Mouse (Mus musculus): ENCODE results near the gene Immp2l. TPM values are rescaled to one million over a fixed set of nuclear protein-coding genes. Genes with fewer than 3 reads are reported as not detected.

The Immp2l gene
- total and polyA plus RNA-seq, 2 experiments from 2014 or later, result 9.4 to 16.6 TPM

DNA sequence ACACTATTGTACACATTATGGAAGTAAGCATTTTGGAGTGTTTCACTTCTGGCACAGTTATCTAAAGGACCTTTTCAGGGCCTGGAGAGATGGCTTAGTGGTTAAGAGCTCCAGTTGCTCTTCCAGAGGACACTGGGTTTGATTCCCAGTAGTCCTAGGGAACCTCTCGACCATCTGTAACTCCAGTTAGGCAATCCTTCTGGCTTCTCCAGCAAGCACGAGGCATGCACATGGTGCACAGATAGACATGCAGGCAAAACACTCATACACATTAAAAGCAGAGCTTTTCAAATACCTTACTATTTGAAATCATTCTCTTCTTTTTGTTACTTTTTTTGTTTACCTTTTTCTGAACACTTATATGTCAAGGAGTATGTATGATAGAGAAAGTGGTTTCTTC lies 66.9 kb downstream of the Immp2l start:
- no peaks in the 10 kb centered on the region for H3K27me3 ChIP-seq (ENCODE audit: insufficient read depth, low read length)
- WGBS, result 87% methylated on average over 2 of the region's 2 CpGs
- no peak overlapping the region for H3K27ac ChIP-seq (ENCODE audit: low read depth, low read length)
- H3K4me2 ChIP-seq (ENCODE audit: low read depth, low read length, poor library complexity, severe bottlenecking), result no peak overlapping the region
- no peaks in the 10 kb centered on the region for H3K9me3 ChIP-seq (ENCODE audit: low read length)
- no peak overlapping the region for H3K4me3 ChIP-seq (ENCODE audit: low read depth, low read length)
- no peak for TF ChIP-seq CTCF (IDR thresholded peaks at IDR 0.05)
- H3K36me3 ChIP-seq (ENCODE audit: insufficient read depth, low read length), result no peaks in the 10 kb centered on the region
- ATAC-seq (ENCODE audit: low FRiP score) (no peak), DNase-seq (ENCODE audit: low spot score) (no peak)
- H3K9ac ChIP-seq (replicated peaks; ENCODE audit: low read length, poor library complexity, severe bottlenecking), result no peak overlapping the region
- no peaks in the 10 kb centered on the region for H3K4me1 ChIP-seq (ENCODE audit: insufficient read depth, low read length)

DNA sequence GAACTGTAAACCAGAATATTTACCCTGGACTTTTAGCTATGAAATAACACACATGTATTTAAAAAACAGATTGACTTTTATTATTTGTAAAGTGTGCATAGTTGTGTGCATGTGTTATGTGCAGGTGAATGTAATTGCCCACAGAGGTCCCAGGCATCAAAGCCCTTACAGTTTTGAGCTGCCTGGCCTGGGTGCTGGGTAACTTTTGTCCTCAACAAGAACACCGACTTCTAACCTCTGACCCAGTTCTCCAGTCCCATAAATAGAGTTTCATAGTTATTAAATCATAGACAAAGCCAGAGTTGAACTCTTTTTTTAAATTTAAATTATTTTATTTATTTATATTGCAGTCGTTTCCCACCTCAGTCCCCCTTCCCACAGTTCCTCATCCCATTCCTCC lies 67.4 kb downstream of the Immp2l start:
- H3K27me3 ChIP-seq (ENCODE audit: insufficient read depth, low read length), result no peaks in the 10 kb centered on the region
- no peak overlapping the region for H3K4me2 ChIP-seq (ENCODE audit: low read depth, low read length, poor library complexity, severe bottlenecking)
- H3K36me3 ChIP-seq (ENCODE audit: insufficient read depth, low read length), result no peaks in the 10 kb centered on the region
- 74% methylated on average over 2 of the region's 2 CpGs for WGBS
- no peak overlapping the region for H3K27ac ChIP-seq (ENCODE audit: low read depth, low read length)
- TF ChIP-seq CTCF (IDR thresholded peaks at IDR 0.05), result no peak
- no peak overlapping the region for H3K4me3 ChIP-seq (ENCODE audit: low read depth, low read length)
- DNase-seq (ENCODE audit: low spot score) (no peak), ATAC-seq (ENCODE audit: low FRiP score) (no peak)
- no peaks in the 10 kb centered on the region for H3K4me1 ChIP-seq (ENCODE audit: insufficient read depth, low read length)
- no peak overlapping the region for H3K9ac ChIP-seq (replicated peaks; ENCODE audit: low read length, poor library complexity, severe bottlenecking)
- H3K9me3 ChIP-seq (ENCODE audit: low read length), result no peaks in the 10 kb centered on the region

DNA sequence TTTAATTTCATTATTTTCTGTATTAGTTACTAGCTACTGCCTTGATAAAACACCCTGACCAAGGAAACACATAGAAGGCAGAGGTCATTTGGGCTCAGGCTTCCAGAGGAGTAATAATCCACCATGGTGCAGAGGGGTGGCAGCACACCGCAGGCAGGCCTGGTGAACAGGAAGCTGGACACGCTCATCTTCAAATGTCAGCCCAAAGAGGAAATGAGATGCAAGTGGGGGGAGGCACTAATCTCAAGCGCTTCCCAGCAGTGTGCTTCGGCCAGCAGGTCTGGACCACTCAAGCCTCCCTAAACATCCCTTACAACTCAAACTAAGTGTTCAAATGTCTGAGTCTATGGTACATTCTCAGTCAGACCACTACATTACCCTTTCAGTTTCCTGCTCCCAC lies 72.2 kb downstream of the Immp2l start:
- Histone ChIP-seq H3K9me3 (ENCODE audit: low read length) (no peaks in the 10 kb centered on the region), H3K9ac (replicated peaks; ENCODE audit: low read length, poor library complexity, severe bottlenecking) (no peak overlapping the region), H3K27me3 (ENCODE audit: insufficient read depth, low read length) (no peaks in the 10 kb centered on the region), H3K4me1 (ENCODE audit: insufficient read depth, low read length) (no peaks in the 10 kb centered on the region), H3K27ac (ENCODE audit: low read depth, low read length) (no peak overlapping the region), H3K4me3 (ENCODE audit: low read depth, low read length) (no peak overlapping the region), H3K36me3 (ENCODE audit: insufficient read depth, low read length) (no peaks in the 10 kb centered on the region), H3K4me2 (ENCODE audit: low read depth, low read length, poor library complexity, severe bottlenecking) (no peak overlapping the region)
- no peak for ATAC-seq (ENCODE audit: low FRiP score)
- TF ChIP-seq CTCF (IDR thresholded peaks at IDR 0.05), result no peak
- DNase-seq (ENCODE audit: low spot score), result no peak
- WGBS, result 37% methylated on average over 4 of the region's 4 CpGs

DNA sequence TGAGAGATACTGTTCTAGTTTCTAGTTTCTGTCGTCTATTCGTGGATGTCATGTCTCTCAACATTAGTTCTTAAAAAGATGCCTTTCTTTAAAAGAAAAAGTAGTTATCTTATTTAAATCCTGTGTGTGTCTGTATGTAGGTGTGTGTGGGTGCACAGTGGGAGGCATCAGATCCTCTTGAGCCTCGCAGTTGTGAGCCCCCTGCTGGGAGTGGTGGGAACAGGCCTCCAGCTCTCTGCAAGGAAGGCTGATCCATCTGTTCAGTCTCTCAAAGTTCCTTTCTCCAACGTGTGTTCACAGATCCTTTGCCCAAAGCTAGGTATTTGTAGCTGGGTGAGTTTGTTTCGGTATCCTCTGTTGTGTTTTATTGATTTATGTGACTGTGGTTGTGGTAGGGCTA lies 73.5 kb downstream of the Immp2l start:
- TF ChIP-seq CTCF (IDR thresholded peaks at IDR 0.05), result peak; percentile 50

DNA sequence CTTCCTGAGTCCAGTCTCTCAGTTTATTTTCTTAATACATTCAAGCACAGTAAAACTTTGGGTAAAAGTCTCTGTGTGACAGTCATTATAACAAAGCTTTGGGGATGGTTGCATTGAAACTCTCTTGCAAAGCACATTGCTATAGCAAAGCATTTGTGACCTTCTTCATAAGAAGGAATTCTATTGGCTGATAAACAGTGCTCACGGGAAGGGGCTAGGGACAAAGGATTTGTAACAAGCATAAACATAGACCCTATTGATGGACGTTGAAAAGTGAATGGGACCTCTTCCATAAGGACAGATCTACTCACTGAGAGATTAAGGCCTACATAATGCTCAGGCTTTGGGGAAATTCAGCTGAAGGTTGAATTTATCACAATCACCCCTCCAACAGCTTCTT lies 85.1 kb downstream of the Immp2l start:
- ATAC-seq (ENCODE audit: low FRiP score), result no peak
- no peaks in the 10 kb centered on the region for H3K36me3 ChIP-seq (ENCODE audit: insufficient read depth, low read length)
- H3K4me1 ChIP-seq (ENCODE audit: insufficient read depth, low read length), result no peaks in the 10 kb centered on the region
- no peak overlapping the region for H3K27ac ChIP-seq (ENCODE audit: low read depth, low read length)
- 15% methylated on average over 2 of the region's 2 CpGs for WGBS
- no peak for DNase-seq (ENCODE audit: low spot score)
- H3K9ac ChIP-seq (replicated peaks; ENCODE audit: low read length, poor library complexity, severe bottlenecking), result no peak overlapping the region
- no peak overlapping the region for H3K4me2 ChIP-seq (ENCODE audit: low read depth, low read length, poor library complexity, severe bottlenecking)
- no peaks in the 10 kb centered on the region for H3K9me3 ChIP-seq (ENCODE audit: low read length)
- H3K27me3 ChIP-seq (ENCODE audit: insufficient read depth, low read length), result no peaks in the 10 kb centered on the region
- no peak overlapping the region for H3K4me3 ChIP-seq (ENCODE audit: low read depth, low read length)
- TF ChIP-seq CTCF (IDR thresholded peaks at IDR 0.05), result no peak

More for the DNA sequence above, 73.5 kb downstream of the Immp2l start:
- Histone ChIP-seq H3K27me3 (ENCODE audit: insufficient read depth, low read length) (no peaks in the 10 kb centered on the region), H3K36me3 (ENCODE audit: insufficient read depth, low read length) (no peaks in the 10 kb centered on the region), H3K4me3 (ENCODE audit: low read depth, low read length) (no peak overlapping the region), H3K27ac (ENCODE audit: low read depth, low read length) (no peak overlapping the region), H3K4me1 (ENCODE audit: insufficient read depth, low read length) (no peaks in the 10 kb centered on the region), H3K9ac (replicated peaks; ENCODE audit: low read length, poor library complexity, severe bottlenecking) (no peak overlapping the region), H3K4me2 (ENCODE audit: low read depth, low read length, poor library complexity, severe bottlenecking) (no peak overlapping the region), H3K9me3 (ENCODE audit: low read length) (no peaks in the 10 kb centered on the region)
- ATAC-seq (ENCODE audit: low FRiP score) (no peak), DNase-seq (ENCODE audit: low spot score) (no peak)
- WGBS, result 55% methylated on average over 5 of the region's 5 CpGs

DNA sequence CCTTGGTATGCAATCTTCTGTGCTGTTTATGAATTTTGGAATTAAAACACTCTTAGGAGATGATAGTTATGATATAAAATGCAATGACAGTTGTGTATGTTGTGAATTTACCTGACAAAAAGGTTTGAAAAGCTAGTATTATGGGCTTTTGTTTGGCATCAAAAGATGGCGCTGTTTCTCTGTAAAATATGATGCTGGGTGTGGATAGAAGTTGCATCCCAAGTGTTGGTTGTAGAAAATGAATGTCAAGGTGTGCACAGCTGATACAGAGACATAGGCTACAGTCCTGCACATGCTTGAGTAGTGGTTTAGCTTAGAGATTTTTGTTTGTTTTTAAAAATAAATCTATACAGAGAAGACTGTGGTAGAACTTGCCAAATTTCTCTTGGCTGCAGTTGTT lies 87.6 kb downstream of the Immp2l start:
- H3K9ac ChIP-seq (replicated peaks; ENCODE audit: low read length, poor library complexity, severe bottlenecking), result no peak overlapping the region
- no peak overlapping the region for H3K27ac ChIP-seq (ENCODE audit: low read depth, low read length)
- H3K27me3 ChIP-seq (ENCODE audit: insufficient read depth, low read length), result no peaks in the 10 kb centered on the region
- TF ChIP-seq CTCF (IDR thresholded peaks at IDR 0.05), result peak; percentile 81
- DNase-seq (ENCODE audit: low spot score) (peak; percentile 70), ATAC-seq (ENCODE audit: low FRiP score) (no peak)
- 39% methylated on average over 1 of the region's 1 CpGs for WGBS
- H3K9me3 ChIP-seq (ENCODE audit: low read length), result no peaks in the 10 kb centered on the region
- no peaks in the 10 kb centered on the region for H3K4me1 ChIP-seq (ENCODE audit: insufficient read depth, low read length)
- H3K4me2 ChIP-seq (ENCODE audit: low read depth, low read length, poor library complexity, severe bottlenecking), result no peak overlapping the region
- no peak overlapping the region for H3K4me3 ChIP-seq (ENCODE audit: low read depth, low read length)
- no peaks in the 10 kb centered on the region for H3K36me3 ChIP-seq (ENCODE audit: insufficient read depth, low read length)

Data from midbrain, postnatal 0 days (tissue).